Mouse (Mus musculus) hindbrain, embryonic 11.5 days (tissue): Measurements from ENCODE around the gene Acnat1. TPM values are rescaled to one million over a fixed set of nuclear protein-coding genes. Genes with fewer than 3 reads are reported as not detected.
"Not testable (repeated sequence)": the region's sequence is repeated elsewhere in the genome, so short reads cannot be mapped to it uniquely, and the experiment has no call there.

Source experiments
- ATAC-seq: fragments of 200-750 bp; cut with Nextera tagmentation; 2 replicates; pipeline ENCODE4 v1.8.0; 2017; ENCODE audit warnings: mild to moderate bottlenecking, moderate TSS enrichment, moderate library complexity; ENCODE audit not compliant: low FRiP score
- DNase-seq: peaks from one replicate; pipeline ENCODE4 v3.0.0-alpha.2; 2015; ENCODE audit warnings: low spot score
- H3K27ac ChIP-seq: fragments of 300-500 bp; sonication (generic); 2 replicates; pipeline ENCODE4 v1.5.1; 2014; ENCODE audit warnings: mild to moderate bottlenecking, low read depth, low read length
- H3K27me3 ChIP-seq: fragments of 300-500 bp; sonication (generic); 2 replicates; pipeline ENCODE4 v1.6.1; 2014; ENCODE audit warnings: mild to moderate bottlenecking, low read length, moderate library complexity, mixed read lengths; ENCODE audit not compliant: control insufficient read depth, insufficient read depth
- H3K36me3 ChIP-seq: fragments of 300-500 bp; sonication (generic); 2 replicates; pipeline ENCODE4 v1.6.1; 2014; ENCODE audit warnings: mild to moderate bottlenecking, low read length, moderate library complexity, mixed read lengths; ENCODE audit not compliant: control insufficient read depth, insufficient read depth
- H3K4me1 ChIP-seq: fragments of 300-500 bp; sonication (generic); replicated peaks from 2 replicates; pipeline ENCODE4 v1.6.1; 2014; ENCODE audit warnings: low read length, mixed read lengths; ENCODE audit not compliant: control insufficient read depth, insufficient read depth
- H3K4me2 ChIP-seq: fragments of 300-500 bp; sonication (generic); replicated peaks from 2 replicates; pipeline ENCODE4 v1.6.1; 2014; ENCODE audit warnings: mild to moderate bottlenecking, low read depth, low read length
- H3K4me3 ChIP-seq: fragments of 300-500 bp; sonication (generic); 2 replicates; pipeline ENCODE4 v1.5.1; 2014; ENCODE audit warnings: low read depth, low read length
- H3K9ac ChIP-seq: fragments of 300-500 bp; sonication (generic); 2 replicates; pipeline ENCODE4 v1.6.1; 2014; ENCODE audit warnings: low read depth, low read length
- H3K9me3 ChIP-seq: fragments of 300-500 bp; sonication (generic); 2 replicates; pipeline ENCODE4 v1.6.1; 2016; ENCODE audit warnings: low read length; ENCODE audit not compliant: control insufficient read depth
- WGBS: fragments of 180-500 bp; shearing (Covaris S2); extraction: QIAGEN DNeasy Blood & Tissue Kit; methylation state at CpG from one replicate; pipeline ENCODE4 v1.1.7; 2014; 5-methylcytosine and 5-hydroxymethylcytosine counted together
- polyA plus RNA-seq: library from polyadenylated mRNA; unstranded; fragments of >200 nt; fragmentation: Nextera tagmentation; extraction: Ambion mirVana; gene quantifications from 2 replicates; pipeline ENCODE4 v1.2.1, GENCODE M21; 2014

Gene Acnat1
- polyA plus RNA-seq, 1 experiment from 2014 or later, result not detected

DNA sequence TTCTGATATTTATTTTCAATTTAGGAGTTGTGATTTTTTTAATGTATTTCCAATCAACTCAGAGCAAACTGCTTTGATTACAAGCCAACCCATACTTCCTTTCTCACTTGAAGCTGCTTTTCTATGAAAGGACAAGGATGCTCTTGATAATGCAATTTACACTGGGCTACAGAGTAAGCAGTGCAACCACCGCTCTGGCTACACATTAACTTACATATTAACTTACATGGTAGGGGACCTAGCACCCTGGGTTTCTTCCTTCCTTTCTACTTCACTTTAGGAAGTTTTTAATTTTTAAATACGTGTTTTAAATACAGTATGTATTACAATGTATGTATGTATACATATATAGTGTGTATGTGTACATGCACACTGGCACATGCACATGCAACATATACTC lies 35.5 kb upstream of the Acnat1 start:
- no peak overlapping the region for H3K4me3 ChIP-seq

DNA sequence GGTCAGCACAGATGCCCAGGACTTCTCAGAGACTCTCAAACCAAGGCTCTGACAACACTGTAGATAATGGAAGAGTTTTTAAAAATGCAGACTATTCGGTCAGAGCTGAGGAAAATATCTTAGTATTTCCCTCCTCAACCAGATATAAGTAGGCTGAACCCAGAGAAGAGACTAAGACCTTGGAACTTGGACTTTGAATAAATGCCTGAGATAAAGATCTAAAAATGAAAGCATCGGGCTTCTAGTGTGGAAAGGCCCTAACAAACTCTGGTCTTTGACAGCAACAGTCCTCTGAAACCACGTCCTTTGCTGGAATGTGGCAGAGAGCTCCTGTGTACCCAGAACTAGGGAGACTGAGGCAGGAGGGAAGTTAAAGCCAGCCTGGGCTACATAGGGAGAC lies 32.7 kb upstream of the Acnat1 start, which contains the start of gene Baat:
Baat (minus strand) TSS at position 172 of the 400 bp plus-strand sequence.
- H3K9ac ChIP-seq, result no peak within 1 kb of the TSS
- WGBS, result 86% methylated on average over 3 of the region's 3 CpGs
- H3K4me1 ChIP-seq, result no peaks in the 10 kb centered on the region
- no peaks in the 10 kb centered on the region for H3K27me3 ChIP-seq
- no peaks in the 10 kb centered on the region for H3K36me3 ChIP-seq
- no peak within 1 kb of the TSS for H3K4me2 ChIP-seq
- DNase-seq, result no peak
- ATAC-seq, result no peak
- H3K4me3 ChIP-seq, result no peak within 1 kb of the TSS
- H3K9me3 ChIP-seq, result no peaks in the 10 kb centered on the region
- H3K27ac ChIP-seq, result no peak within 1 kb of the TSS

More for the DNA sequence above, 35.5 kb upstream of the Acnat1 start:
- no peak for ATAC-seq
- H3K36me3 ChIP-seq, result peaks cover 4% of the 10 kb centered on the region; the same call in 1 of the 2 replicates
- no peaks in the 10 kb centered on the region for H3K4me1 ChIP-seq
- DNase-seq, result no peak
- H3K9ac ChIP-seq, result no peak overlapping the region
- H3K27me3 ChIP-seq, result no peaks in the 10 kb centered on the region
- WGBS, result 91% methylated on average over 2 of the region's 2 CpGs
- no peaks in the 10 kb centered on the region for H3K9me3 ChIP-seq
- no peak overlapping the region for H3K27ac ChIP-seq
- H3K4me2 ChIP-seq, result no peak overlapping the region

DNA sequence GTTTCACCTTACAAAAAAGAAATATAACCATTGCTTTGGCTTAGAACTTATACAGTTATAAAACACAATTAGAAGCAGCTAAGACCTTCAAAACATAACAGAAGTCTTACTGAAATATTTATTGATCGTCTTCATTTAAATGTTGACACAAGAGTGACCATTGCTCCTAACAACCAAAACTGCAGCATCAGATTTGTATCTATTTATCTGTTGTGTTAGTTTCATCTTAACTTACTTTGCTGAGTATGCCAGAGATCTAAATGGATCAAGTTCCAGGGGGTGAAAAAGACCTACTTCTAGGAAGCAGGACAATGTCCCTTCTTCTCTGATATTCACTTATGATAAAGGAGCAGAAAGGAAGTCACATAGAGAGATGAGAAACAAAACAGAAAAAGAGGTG lies 29.9 kb upstream of the Acnat1 start:
- H3K36me3 ChIP-seq, result no peaks in the 10 kb centered on the region
- H3K9me3 ChIP-seq, result no peaks in the 10 kb centered on the region
- 98% methylated on average over 1 of the region's 1 CpGs for WGBS
- no peak overlapping the region for H3K27ac ChIP-seq
- no peaks in the 10 kb centered on the region for H3K4me1 ChIP-seq
- DNase-seq (no peak), ATAC-seq (no peak)
- no peak overlapping the region for H3K4me2 ChIP-seq
- H3K9ac ChIP-seq, result no peak overlapping the region
- H3K4me3 ChIP-seq, result no peak overlapping the region
- no peaks in the 10 kb centered on the region for H3K27me3 ChIP-seq

GRCm38 (mm10) chr4:49485934-49486650 lies 12.4 kb upstream of the Acnat1 start:
- H3K4me3 ChIP-seq, H3K27me3 ChIP-seq, H3K27ac ChIP-seq, H3K36me3 ChIP-seq, H3K4me2 ChIP-seq, H3K9me3 ChIP-seq, H3K9ac ChIP-seq, ATAC-seq, DNase-seq, H3K4me1 ChIP-seq: not testable (repeated sequence)
- 75% methylated on average over 3 of the region's 3 CpGs for WGBS

DNA sequence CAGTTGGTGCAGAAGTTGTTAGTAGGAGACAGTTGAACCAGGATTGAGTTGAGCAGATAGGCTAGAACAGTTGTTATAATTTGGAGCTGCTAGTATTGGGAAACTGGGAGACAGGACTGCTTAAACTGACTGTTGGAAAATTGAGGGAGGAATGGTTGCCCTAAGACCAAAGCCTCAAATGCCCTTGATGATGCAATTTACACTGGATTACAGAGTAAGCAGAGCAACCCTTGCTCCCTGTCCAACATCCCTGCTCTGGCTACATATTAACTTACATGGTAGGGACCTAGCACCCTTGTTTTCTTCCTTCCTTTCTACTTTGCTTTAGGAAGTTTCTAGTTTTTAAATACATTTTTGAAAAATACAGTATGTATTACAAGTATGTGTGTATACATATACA lies 11.7 kb upstream of the Acnat1 start:
- H3K27me3 ChIP-seq, result no peaks in the 10 kb centered on the region
- H3K4me1 ChIP-seq, result no peaks in the 10 kb centered on the region
- no peak overlapping the region for H3K27ac ChIP-seq
- H3K9ac ChIP-seq, result no peak overlapping the region
- no peak overlapping the region for H3K4me3 ChIP-seq
- no peak for DNase-seq
- no peak for ATAC-seq
- no peaks in the 10 kb centered on the region for H3K9me3 ChIP-seq
- no peak overlapping the region for H3K4me2 ChIP-seq
- H3K36me3 ChIP-seq, result no peaks in the 10 kb centered on the region

DNA sequence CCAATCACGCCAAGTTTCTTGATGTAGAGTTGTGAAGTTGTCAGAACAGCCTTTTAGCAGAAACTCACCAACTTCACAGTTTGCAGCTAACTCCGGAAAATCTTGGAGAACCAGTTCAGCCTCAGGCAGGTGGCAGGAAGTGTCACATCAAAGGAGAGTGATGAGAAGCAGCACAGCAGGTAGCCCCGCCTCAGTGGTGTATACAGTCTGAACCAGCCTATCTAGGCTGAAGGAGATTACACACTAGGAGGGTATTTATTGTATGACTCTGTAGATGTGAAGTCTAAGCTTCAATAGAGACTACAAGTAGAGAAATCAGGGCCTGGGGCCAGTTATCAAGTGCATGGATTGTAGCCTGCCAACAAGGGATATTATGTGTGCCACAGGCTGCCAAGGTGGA lies 7.2 kb upstream of the Acnat1 start:
- no peaks in the 10 kb centered on the region for H3K27me3 ChIP-seq
- no peak overlapping the region for H3K4me2 ChIP-seq
- WGBS, result 49% methylated on average over 3 of the region's 3 CpGs
- H3K4me1 ChIP-seq, result no peaks in the 10 kb centered on the region
- no peaks in the 10 kb centered on the region for H3K36me3 ChIP-seq
- ATAC-seq, result no peak
- H3K9me3 ChIP-seq, result no peaks in the 10 kb centered on the region
- H3K27ac ChIP-seq, result no peak overlapping the region
- DNase-seq, result peak; percentile 1
- H3K9ac ChIP-seq, result no peak overlapping the region
- no peak overlapping the region for H3K4me3 ChIP-seq

- WGBS, result 21% methylated on average over 21 of the region's 21 CpGs
- Histone ChIP-seq H3K9ac (no peak overlapping the region), H3K4me2 (no peak overlapping the region), H3K27ac (no peak overlapping the region), H3K27me3 (no peaks in the 10 kb centered on the region), H3K4me1 (no peaks in the 10 kb centered on the region), H3K4me3 (no peak overlapping the region), H3K36me3 (no peaks in the 10 kb centered on the region), H3K9me3 (no peaks in the 10 kb centered on the region)
- ATAC-seq, result no peak
- DNase-seq, result peak; percentile 7
These were observed 6.5 kb upstream of the Acnat1 start for GRCm38 (mm10) chr4:49480104-49480760.

DNA sequence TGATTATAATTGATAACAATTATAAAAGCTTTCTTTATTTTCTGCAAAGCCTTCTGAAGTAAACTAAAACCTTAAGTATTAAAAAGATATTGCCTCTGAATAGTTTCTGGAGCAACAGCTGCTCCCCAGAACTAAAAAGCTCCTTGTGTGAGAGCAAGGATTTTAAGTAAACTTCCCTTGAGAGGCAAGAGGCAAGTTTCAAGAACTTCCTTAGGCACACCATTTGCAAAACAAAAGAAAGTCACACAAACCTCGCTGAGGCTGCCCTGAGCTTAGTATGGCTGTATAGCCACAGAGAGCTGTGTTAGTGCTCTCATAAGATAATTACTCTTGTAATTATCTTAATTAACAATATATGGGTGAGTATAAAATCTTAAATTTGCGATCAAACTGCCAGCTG lies 5.3 kb upstream of the Acnat1 start:
- H3K4me2 ChIP-seq, H3K9ac ChIP-seq, H3K36me3 ChIP-seq, H3K4me3 ChIP-seq, H3K27ac ChIP-seq, H3K27me3 ChIP-seq, H3K4me1 ChIP-seq, DNase-seq, ATAC-seq, H3K9me3 ChIP-seq: not testable (repeated sequence)
- WGBS, result 25% methylated on average over 2 of the region's 2 CpGs
